Mouse (Mus musculus) midbrain, postnatal 0 days (tissue): ENCODE results near the gene Dld. TPM values are rescaled to one million over a fixed set of nuclear protein-coding genes. Genes with fewer than 3 reads are reported as not detected.

Experiments
- ATAC-seq: fragments of 200-750 bp; cut with Nextera tagmentation; 2 replicates; pipeline ENCODE4 v1.8.0; 2017; ENCODE audit warnings: moderate number of reproducible peaks, mild to moderate bottlenecking, moderate TSS enrichment, moderate library complexity; ENCODE audit not compliant: low FRiP score
- DNase-seq: peaks from one replicate; pipeline ENCODE4 v3.0.0-alpha.2; 2015; ENCODE audit warnings: low spot score
- H3K27ac ChIP-seq: fragments of 300-500 bp; sonication (generic); 2 replicates; pipeline ENCODE4 v1.5.1; 2014; ENCODE audit warnings: low read depth, mild to moderate bottlenecking, low read length, mixed read lengths
- H3K27me3 ChIP-seq: fragments of 300-500 bp; sonication (generic); 2 replicates; pipeline ENCODE4 v1.6.1; 2014; ENCODE audit warnings: low read length, control low read depth, mixed read lengths; ENCODE audit not compliant: insufficient read depth
- H3K36me3 ChIP-seq: fragments of 300-500 bp; sonication (generic); 2 replicates; pipeline ENCODE4 v1.6.1; 2014; ENCODE audit warnings: low read length, control low read depth, mixed read lengths; ENCODE audit not compliant: insufficient read depth
- H3K4me1 ChIP-seq: fragments of 300-500 bp; sonication (generic); 2 replicates; pipeline ENCODE4 v1.6.1; 2014; ENCODE audit warnings: mild to moderate bottlenecking, control low read depth, antibody characterized with exemption, low read length, mixed read lengths; ENCODE audit not compliant: insufficient read depth
- H3K4me2 ChIP-seq: fragments of 300-500 bp; sonication (generic); 2 replicates; pipeline ENCODE4 v1.6.1; 2014; ENCODE audit warnings: low read depth, mild to moderate bottlenecking, low read length, mixed read lengths; ENCODE audit not compliant: poor library complexity, severe bottlenecking
- H3K4me3 ChIP-seq: fragments of 300-500 bp; sonication (generic); 2 replicates; pipeline ENCODE4 v1.5.1; 2014; ENCODE audit warnings: low read depth, mild to moderate bottlenecking, low read length, moderate library complexity
- H3K9ac ChIP-seq: fragments of 300-500 bp; sonication (generic); replicated peaks from 2 replicates; pipeline ENCODE4 v1.6.1; 2014; ENCODE audit warnings: mild to moderate bottlenecking, low read length, moderate library complexity, mixed read lengths; ENCODE audit not compliant: poor library complexity, severe bottlenecking
- H3K9me3 ChIP-seq: fragments of 300-500 bp; sonication (generic); 2 replicates; pipeline ENCODE4 v1.6.1; 2016; ENCODE audit warnings: low read length, control low read depth
- CTCF ChIP-seq: IDR thresholded peaks from 2 replicates; pipeline ENCODE4 v1.5.1; 2016; ENCODE audit warnings: antibody characterized with exemption, mild to moderate bottlenecking
- WGBS: fragments of 180-500 bp; shearing (Covaris S2); extraction: QIAGEN DNeasy Blood & Tissue Kit; methylation state at CpG from one replicate; pipeline ENCODE4 v1.1.7; 2014; 5-methylcytosine and 5-hydroxymethylcytosine counted together
- polyA plus RNA-seq: library from polyadenylated mRNA; unstranded; fragments of >200 nt; fragmentation: Nextera tagmentation; extraction: Ambion mirVana; gene quantifications from 2 replicates; pipeline ENCODE4 v1.2.1, GENCODE M21; 2015
- total RNA-seq: library from RNA; depleted of rRNA; stranded (reverse); fragments of >200 nt; gene quantifications from 2 replicates; pipeline ENCODE4 v1.2.3, GENCODE M21; 2014

Dld gene
- total and polyA plus RNA-seq, 2 experiments from 2014 or later, result 41.0 to 122 TPM

- no peak for TF ChIP-seq CTCF
- DNase-seq, result no peak
- Histone ChIP-seq H3K4me2 (no peak overlapping the region), H3K4me1 (no peaks in the 10 kb centered on the region), H3K9ac (no peak overlapping the region), H3K36me3 (no peaks in the 10 kb centered on the region; the same call in 1 of the 2 replicates), H3K27me3 (no peaks in the 10 kb centered on the region), H3K27ac (no peak overlapping the region), H3K4me3 (no peak overlapping the region), H3K9me3 (no peaks in the 10 kb centered on the region)
- no peak for ATAC-seq
- WGBS, result 94% methylated on average over 9 of the region's 9 CpGs
These were observed 51.0 kb downstream of the Dld start for GRCm38 (mm10) chr12:31300276-31300675.

DNA sequence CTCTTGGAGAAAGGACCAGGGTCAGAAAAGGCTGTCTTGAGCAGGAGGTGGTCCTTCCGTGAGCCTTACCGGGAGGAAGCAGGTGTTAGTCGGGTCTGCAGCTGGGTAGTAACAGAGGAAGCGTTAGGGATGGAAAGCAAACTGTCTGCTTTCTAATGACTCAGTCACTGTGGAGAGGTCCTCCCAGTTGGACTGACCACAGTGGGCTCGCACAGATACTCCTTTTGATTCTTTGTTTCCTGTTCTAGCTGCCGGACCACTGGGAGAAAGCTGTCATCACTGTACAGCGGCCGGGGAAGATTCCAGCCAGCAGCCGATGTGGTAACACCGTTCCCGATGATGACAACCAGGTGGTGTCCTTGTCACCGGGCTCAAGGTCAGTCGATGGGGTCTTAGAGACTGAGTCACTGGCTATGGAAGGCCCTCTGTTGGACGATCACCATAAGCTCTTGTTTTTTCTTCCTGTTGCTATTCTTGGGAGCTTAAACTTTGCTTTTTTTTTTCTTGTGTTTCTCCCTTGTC, 51.5 kb downstream of the Dld start:
- Histone ChIP-seq H3K4me3 (no peak overlapping the region), H3K36me3 (no peaks in the 10 kb centered on the region; the same call in 1 of the 2 replicates), H3K27ac (no peak overlapping the region), H3K9me3 (no peaks in the 10 kb centered on the region), H3K4me2 (no peak overlapping the region), H3K4me1 (no peaks in the 10 kb centered on the region), H3K9ac (no peak overlapping the region), H3K27me3 (no peaks in the 10 kb centered on the region)
- ATAC-seq (no peak), DNase-seq (no peak)
- WGBS, result 86% methylated on average over 14 of the region's 14 CpGs
- TF ChIP-seq CTCF, result no peak

DNA sequence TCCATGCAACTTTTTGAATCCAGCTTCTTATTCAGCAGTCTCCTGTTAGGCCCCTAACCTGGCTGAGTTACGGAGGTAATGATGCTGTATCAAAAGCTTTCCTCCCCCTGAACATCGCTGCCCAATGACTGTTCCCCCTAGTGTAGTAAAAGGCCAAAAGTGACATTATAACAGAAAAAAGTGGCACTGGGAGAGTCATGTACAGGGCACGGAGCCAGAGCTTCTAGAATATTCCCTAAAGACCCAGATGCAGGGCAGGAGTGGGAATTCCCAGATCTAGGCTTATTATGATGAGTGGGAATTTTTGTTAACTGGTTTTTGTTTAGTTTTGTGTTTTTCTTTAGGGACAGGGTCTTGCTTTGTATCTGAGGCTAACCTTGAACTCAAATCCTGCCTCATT, 52.1 kb downstream of the Dld start:
- Histone ChIP-seq H3K4me3 (no peak overlapping the region), H3K36me3 (no peaks in the 10 kb centered on the region; the same call in 1 of the 2 replicates), H3K9me3 (no peaks in the 10 kb centered on the region), H3K4me2 (no peak overlapping the region), H3K27ac (no peak overlapping the region), H3K4me1 (no peaks in the 10 kb centered on the region), H3K27me3 (no peaks in the 10 kb centered on the region), H3K9ac (no peak overlapping the region)
- no peak for TF ChIP-seq CTCF
- WGBS, result 91% methylated on average over 3 of the region's 3 CpGs
- no peak for DNase-seq
- no peak for ATAC-seq

GRCm38 (mm10) chr12:31298530-31298929, 52.7 kb downstream of the Dld start:
- H3K36me3 ChIP-seq, result no peaks in the 10 kb centered on the region; the same call in 1 of the 2 replicates
- H3K27ac ChIP-seq, result no peak overlapping the region
- no peak overlapping the region for H3K4me2 ChIP-seq
- TF ChIP-seq CTCF, result no peak
- no peak for ATAC-seq
- no peaks in the 10 kb centered on the region for H3K9me3 ChIP-seq
- H3K4me3 ChIP-seq, result no peak overlapping the region
- no peaks in the 10 kb centered on the region for H3K27me3 ChIP-seq
- no peak overlapping the region for H3K9ac ChIP-seq
- H3K4me1 ChIP-seq, result no peaks in the 10 kb centered on the region
- WGBS, result 86% methylated on average over 8 of the region's 8 CpGs
- no peak for DNase-seq

- Histone ChIP-seq H3K4me3 (no peak overlapping the region), H3K9ac (no peak overlapping the region), H3K9me3 (no peaks in the 10 kb centered on the region), H3K27ac (no peak overlapping the region), H3K36me3 (no peaks in the 10 kb centered on the region; the same call in 1 of the 2 replicates), H3K27me3 (no peaks in the 10 kb centered on the region), H3K4me1 (no peaks in the 10 kb centered on the region), H3K4me2 (no peak overlapping the region)
- WGBS, result 84% methylated on average over 4 of the region's 4 CpGs
- ATAC-seq (no peak), DNase-seq (no peak)
- no peak for TF ChIP-seq CTCF
These were observed 53.1 kb downstream of the Dld start for GRCm38 (mm10) chr12:31298122-31298521.

GRCm38 (mm10) chr12:31296097-31296496, 55.2 kb downstream of the Dld start:
- H3K9ac ChIP-seq, result no peak overlapping the region
- ATAC-seq (no peak), DNase-seq (no peak)
- no peak overlapping the region for H3K27ac ChIP-seq
- no peaks in the 10 kb centered on the region; the same call in 1 of the 2 replicates for H3K36me3 ChIP-seq
- TF ChIP-seq CTCF, result no peak
- H3K4me3 ChIP-seq, result no peak overlapping the region
- H3K4me2 ChIP-seq, result no peak overlapping the region
- no peaks in the 10 kb centered on the region for H3K27me3 ChIP-seq
- H3K4me1 ChIP-seq, result no peaks in the 10 kb centered on the region
- WGBS, result 77% methylated on average over 4 of the region's 4 CpGs
- no peaks in the 10 kb centered on the region for H3K9me3 ChIP-seq
